Mouse (Mus musculus): ENCODE measurements at regions not wholly inside any gene's neighbourhood (a gene's known extent, or its start where the extent isn't known, plus 50 kb on each side); places are given as distances from the start of the nearest gene placed in this dataset.

- TF ChIP-seq MXI1 (IDR thresholded peaks at IDR 0.05; ENCODE audit: low read depth, low read length) (no peak), ZNF384 (IDR thresholded peaks at IDR 0.05; ENCODE audit: low read depth, low read length) (no peak), CHD1 (IDR thresholded peaks at IDR 0.05; ENCODE audit: low read depth, low read length) (no peak), ELF1 (IDR thresholded peaks at IDR 0.05; ENCODE audit: low read depth, low read length) (no peak), RCOR1 (IDR thresholded peaks at IDR 0.05; ENCODE audit: low read depth, low read length) (no peak), POLR2A (IDR thresholded peaks at IDR 0.05; ENCODE audit: control insufficient read depth in 1 of 2, insufficient read depth in 1 of 2, low read depth in 1 of 2, low read length in 2 of 2, poor library complexity in 1 of 2) (no peak), RAD21 (IDR thresholded peaks at IDR 0.05; ENCODE audit: low read depth, low read length) (no peak), E2F4 (IDR thresholded peaks at IDR 0.05; ENCODE audit: borderline replicate concordance, low read depth, low read length) (no peak), MAZ (IDR thresholded peaks at IDR 0.05; ENCODE audit: low read depth, low read length) (no peak), EP300 (IDR thresholded peaks at IDR 0.05; ENCODE audit: low read depth in 1 of 2, low read length in 2 of 2) (no peak), MYB (IDR thresholded peaks at IDR 0.05; ENCODE audit: low read depth, low read length) (no peak), UBTF (IDR thresholded peaks at IDR 0.05; ENCODE audit: borderline replicate concordance, insufficient read depth, low read depth, low read length) (no peak), ZKSCAN1 (IDR thresholded peaks at IDR 0.05; ENCODE audit: low read depth, low read length) (no peak), NELFE (IDR thresholded peaks at IDR 0.05; ENCODE audit: low read depth, low read length) (no peak), KAT2A (conservative IDR thresholded peaks at IDR 0.05; ENCODE audit: low read depth, low read length) (no peak), USF2 (IDR thresholded peaks at IDR 0.05; ENCODE audit: borderline replicate concordance in 1 of 2, insufficient read depth in 1 of 2, low read depth in 1 of 2, low read length in 2 of 2) (no peak), BHLHE40 (IDR thresholded peaks at IDR 0.05; ENCODE audit: borderline replicate concordance, low read depth, low read length) (no peak), MEF2A (IDR thresholded peaks at IDR 0.05; ENCODE audit: extremely low read depth, insufficient replicate concordance, low read depth, low read length, poor library complexity, severe bottlenecking) (no peak), POLR2AphosphoS2 (IDR thresholded peaks at IDR 0.05; ENCODE audit: low read length) (no peak)
- DNase-seq (ENCODE audit: low read depth, low spot score) = no peak
- Histone ChIP-seq H3K36me3 (ENCODE audit: control insufficient read depth in 1 of 2, insufficient read depth in 2 of 2, low read length in 2 of 2) (no peaks in the 10 kb centered on the region), H3K9me3 (replicated peaks; ENCODE audit: insufficient read depth, low read length) (no peaks in the 10 kb centered on the region), H3K27ac (ENCODE audit: control insufficient read depth, low read depth, low read length) (no peak overlapping the region), H3K27me3 (ENCODE audit: control insufficient read depth in 1 of 2, insufficient read depth in 2 of 2, low read length in 2 of 2) (no peaks in the 10 kb centered on the region), H3K9ac (ENCODE audit: control insufficient read depth, low read depth, low read length, poor library complexity, severe bottlenecking) (no peak overlapping the region), H3K79me2 (ENCODE audit: control insufficient read depth, insufficient read depth, low read length, poor library complexity) (no peaks in the 10 kb centered on the region), H3K4me1 (ENCODE audit: control insufficient read depth in 1 of 2, insufficient read depth in 2 of 2, low read length in 2 of 2) (no peaks in the 10 kb centered on the region), H3K4me3 (ENCODE audit: control insufficient read depth in 1 of 2, insufficient read depth in 1 of 2, low read depth in 2 of 2, low read length in 2 of 2) (no peak overlapping the region)
These were observed 244.9 kb upstream of the Nmur2 start for GRCm38 (mm10) chr11:56285575-56286260.

GRCm38 (mm10) chr11:56281201-56281600 is 240.4 kb upstream of the Nmur2 start:
- Histone ChIP-seq H3K4me1 (ENCODE audit: control insufficient read depth in 1 of 2, insufficient read depth in 2 of 2, low read length in 2 of 2) (no peaks in the 10 kb centered on the region), H3K27me3 (ENCODE audit: control insufficient read depth in 1 of 2, insufficient read depth in 2 of 2, low read length in 2 of 2) (no peaks in the 10 kb centered on the region), H3K9ac (ENCODE audit: control insufficient read depth, low read depth, low read length, poor library complexity, severe bottlenecking) (no peak overlapping the region), H3K79me2 (ENCODE audit: control insufficient read depth, insufficient read depth, low read length, poor library complexity) (no peaks in the 10 kb centered on the region), H3K9me3 (replicated peaks; ENCODE audit: insufficient read depth, low read length) (no peaks in the 10 kb centered on the region), H3K27ac (ENCODE audit: control insufficient read depth, low read depth, low read length) (no peak overlapping the region), H3K4me3 (ENCODE audit: control insufficient read depth in 1 of 2, insufficient read depth in 1 of 2, low read depth in 2 of 2, low read length in 2 of 2) (no peak overlapping the region), H3K36me3 (ENCODE audit: control insufficient read depth in 1 of 2, insufficient read depth in 2 of 2, low read length in 2 of 2) (no peaks in the 10 kb centered on the region)
- no peak for DNase-seq (ENCODE audit: low read depth, low spot score)
- TF ChIP-seq MXI1 (IDR thresholded peaks at IDR 0.05; ENCODE audit: low read depth, low read length) = no peak
